Mouse (Mus musculus): Measurements from ENCODE around the gene Gsap.
A peak's percentile ranks its signal among the peaks of the same experiment; 100 is the strongest.

DNA sequence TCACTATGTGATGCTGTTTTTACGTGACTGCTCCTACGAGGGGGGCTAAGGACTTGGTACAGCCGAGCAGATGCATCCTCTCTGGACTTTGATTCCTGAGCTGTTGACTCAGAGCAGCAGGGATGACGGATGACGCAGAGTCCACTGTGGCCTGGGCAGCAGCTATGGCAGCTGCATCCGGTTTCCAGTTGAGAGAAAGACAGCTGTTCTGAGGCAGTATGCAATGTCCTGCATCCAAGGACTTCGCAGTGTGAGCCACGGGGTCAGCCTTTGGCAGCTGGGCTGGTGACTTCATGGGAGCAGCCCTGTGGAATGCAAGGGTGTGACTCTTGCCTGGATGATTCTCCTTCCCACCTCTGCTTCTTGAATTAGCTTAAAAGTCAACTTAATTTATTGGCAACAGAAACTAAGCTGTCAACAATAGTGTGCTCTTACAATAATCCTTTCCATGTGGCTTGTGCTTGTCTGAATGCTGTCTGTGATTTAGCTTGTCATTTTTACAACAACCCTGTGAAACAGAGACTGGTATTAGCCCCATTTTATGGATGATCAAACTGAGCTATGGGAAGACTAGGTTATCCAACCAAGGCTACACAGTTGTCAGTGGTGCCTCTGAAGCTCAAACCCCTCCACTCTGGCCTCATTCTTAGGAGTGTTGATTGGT lies 41.4 kb upstream of the Gsap start:
- peak; percentile 89 for TF ChIP-seq MAX (IDR thresholded peaks at IDR 0.05)
- peak; percentile 43 for TF ChIP-seq FOSL1 (IDR thresholded peaks at IDR 0.05; ENCODE audit: insufficient read depth, low read length, poor library complexity, severe bottlenecking)
- no peak for TF ChIP-seq MYOG (IDR thresholded peaks at IDR 0.05; ENCODE audit: control insufficient read depth, extremely low read depth, insufficient read length)
- TF ChIP-seq CTCF (IDR thresholded peaks at IDR 0.05; ENCODE audit: control insufficient read depth, insufficient read depth, insufficient read length): no peak
- peak; percentile 70 for TF ChIP-seq CEBPB (IDR thresholded peaks at IDR 0.05; ENCODE audit: low read depth)
- peak; percentile 100 for TF ChIP-seq MYOD1 (IDR thresholded peaks at IDR 0.05; ENCODE audit: control insufficient read depth, insufficient read length, low read depth)
- peak; percentile 65 for TF ChIP-seq USF1 (IDR thresholded peaks at IDR 0.05; ENCODE audit: low read depth)

Measured in C2C12 (cell line).